Mouse (Mus musculus) ES-E14 (cell line): ENCODE data around the gene Secisbp2l. TPM values are rescaled to one million over a fixed set of nuclear protein-coding genes. Genes with fewer than 3 reads are reported as not detected.

ENCODE experiments used
- DNase-seq: peaks from one replicate; pipeline ENCODE4 v3.0.0-alpha.2; 2013; ENCODE audit warnings: low read depth, low spot score
- H3K27ac ChIP-seq: 2 replicates; pipeline ENCODE4 v1.5.1; 2012; ENCODE audit warnings: low read depth, mild to moderate bottlenecking, low read length, moderate library complexity, mixed read lengths; ENCODE audit not compliant: poor library complexity, insufficient read depth, severe bottlenecking
- H3K36me3 ChIP-seq: 2 replicates; pipeline ENCODE4 v1.6.1; 2012; ENCODE audit warnings: mild to moderate bottlenecking, low read length, moderate library complexity, mixed read lengths; ENCODE audit not compliant: control insufficient read depth, poor library complexity, insufficient read depth, severe bottlenecking
- H3K4me1 ChIP-seq, 2 experiments: fragments of 150-350 bp in 1 of 2; sonication (generic) in 1 of 2; 2 replicates each; pipeline ENCODE4 v1.6.1; 2012; ENCODE audit warnings: low read length in 2 of 2, mild to moderate bottlenecking in 1 of 2, mixed read lengths in 1 of 2; ENCODE audit not compliant: control insufficient read depth in 2 of 2, insufficient read depth in 2 of 2, poor library complexity in 1 of 2
- H3K4me3 ChIP-seq, 2 experiments: fragments of 150-350 bp in 1 of 2; sonication (generic) in 1 of 2; 2 replicates each; pipeline ENCODE4 v1.5.1; 2012; ENCODE audit warnings: low read length in 2 of 2, low read depth in 1 of 2, mild to moderate bottlenecking in 1 of 2, mixed read lengths in 1 of 2; ENCODE audit not compliant: insufficient read depth in 1 of 2, poor library complexity in 1 of 2, severe bottlenecking in 1 of 2
- H3K9ac ChIP-seq: 2 replicates; pipeline ENCODE4 v1.6.1; 2012; ENCODE audit warnings: low read depth, mild to moderate bottlenecking, low read length, mixed read lengths; ENCODE audit not compliant: poor library complexity, insufficient read depth, severe bottlenecking
- H3K9me3 ChIP-seq: fragments of 150-350 bp; sonication (generic); 2 replicates; pipeline ENCODE4 v1.6.1; 2012; ENCODE audit warnings: low read depth, mild to moderate bottlenecking, low read length; ENCODE audit not compliant: control insufficient read depth, insufficient read depth
- CHD2 ChIP-seq: IDR thresholded peaks from 2 replicates; pipeline ENCODE4 v1.6.1; 2014; ENCODE audit warnings: mild to moderate bottlenecking, low read depth, low read length, inconsistent platforms
- HCFC1 ChIP-seq: IDR thresholded peaks from 2 replicates; pipeline ENCODE4 v1.6.1; 2012; ENCODE audit warnings: low read length, inconsistent platforms, borderline replicate concordance; ENCODE audit not compliant: insufficient read depth
- MAFK ChIP-seq: IDR thresholded peaks from 2 replicates; pipeline ENCODE4 v1.6.1; 2014; ENCODE audit warnings: mild to moderate bottlenecking, low read depth, low read length, inconsistent platforms; ENCODE audit not compliant: insufficient read depth
- ZC3H11A ChIP-seq: IDR thresholded peaks from 2 replicates; pipeline ENCODE4 v1.6.1; 2012; ENCODE audit warnings: low read depth, mild to moderate bottlenecking, inconsistent platforms, low read length, borderline replicate concordance
- ZNF384 ChIP-seq: IDR thresholded peaks from 2 replicates; pipeline ENCODE4 v1.6.1; 2012; ENCODE audit warnings: low read depth, low read length, inconsistent platforms
- in situ Hi-C, 2 experiments: fragments of 600-800 bp; cut with MboI; formaldehyde crosslinking; loops; one replicate each; pipeline ENCODE4 v1.15.1; 2025; ENCODE audit warnings: low sequenced_read_pairs in 2 of 2, inconsistent platforms in 1 of 2; ENCODE audit not compliant: unreplicated experiment in 2 of 2
- total RNA-seq: library from RNA; depleted of rRNA; stranded (reverse); fragments of 300-350 nt; gene quantifications from 2 replicates; pipeline ENCODE4 v1.2.3, GENCODE M21; 2012

Gene Secisbp2l
- total RNA-seq, 1 experiment = 14.9 TPM

GRCm38 (mm10) chr2:125723086-125723407 lies 59.6 kb downstream of the Secisbp2l start:
- DNase-seq = no peak
- no peak overlapping the region for H3K27ac ChIP-seq
- TF ChIP-seq HCFC1 (no peak), CHD2 (no peak), ZNF384 (no peak), ZC3H11A (no peak), MAFK (no peak)

GRCm38 (mm10) chr2:125716599-125716998 lies 66.1 kb downstream of the Secisbp2l start:
- Histone ChIP-seq H3K9me3 (no peaks in the 10 kb centered on the region), H3K9ac (no peak overlapping the region), H3K4me3 (no peak overlapping the region), H3K36me3 (no peaks in the 10 kb centered on the region), H3K27ac (no peak overlapping the region), H3K4me1 (peaks cover 0 to 8% of the 10 kb centered on the region in 2 experiments; a peak in 1 of 4 replicates)
- in situ Hi-C loops = no loop called here
- TF ChIP-seq ZC3H11A (no peak), MAFK (peak; percentile 79)
- DNase-seq = no peak

More at GRCm38 (mm10) chr2:125723086-125723407, 59.6 kb downstream of the Secisbp2l start:
- Histone ChIP-seq H3K9me3 (no peaks in the 10 kb centered on the region), H3K4me1 (peaks cover 0 to 11% of the 10 kb centered on the region in 2 experiments; a peak in 2 of 4 replicates), H3K9ac (no peak overlapping the region), H3K4me3 (peak overlapping the region; percentile 42 to 53), H3K36me3 (no peaks in the 10 kb centered on the region)
- in situ Hi-C loops = no loop called here

GRCm38 (mm10) chr2:125706510-125706921 lies 76.2 kb downstream of the Secisbp2l start:
- DNase-seq = no peak
- no peak overlapping the region for H3K4me3 ChIP-seq
- H3K9ac ChIP-seq = no peak overlapping the region
- no peaks in the 10 kb centered on the region for H3K9me3 ChIP-seq
- H3K4me1 ChIP-seq = peaks cover 8 to 11% of the 10 kb centered on the region in 2 experiments; a peak in 3 of 4 replicates
- H3K27ac ChIP-seq = no peak overlapping the region
- in situ Hi-C loops = no loop called here
- no peaks in the 10 kb centered on the region for H3K36me3 ChIP-seq
- no peak for TF ChIP-seq MAFK
- TF ChIP-seq CHD2 = no peak
- TF ChIP-seq ZNF384 = no peak
- TF ChIP-seq HCFC1 = no peak
- TF ChIP-seq ZC3H11A = no peak

- H3K36me3 ChIP-seq = no peaks in the 10 kb centered on the region
- peak; percentile 68 for DNase-seq
Observed at GRCm38 (mm10) chr2:125704907-125705631, 77.6 kb downstream of the Secisbp2l start.

More at GRCm38 (mm10) chr2:125704907-125705631, 77.6 kb downstream of the Secisbp2l start:
- no peak overlapping the region for H3K4me3 ChIP-seq
- no peak for TF ChIP-seq ZNF384
- no peak for TF ChIP-seq ZC3H11A
- no peak for TF ChIP-seq CHD2
- TF ChIP-seq HCFC1 = no peak
- no peak overlapping the region for H3K27ac ChIP-seq
- in situ Hi-C loops = no loop called here
- no peaks in the 10 kb centered on the region for H3K9me3 ChIP-seq
- H3K4me1 ChIP-seq = peaks cover 8 to 11% of the 10 kb centered on the region in 2 experiments; a peak in 3 of 4 replicates
- H3K9ac ChIP-seq = no peak overlapping the region
